Mouse (Mus musculus) ES-Bruce4 (cell line): Measurements from ENCODE around the gene Cyp2a12. TPM values are rescaled to one million over a fixed set of nuclear protein-coding genes. Genes with fewer than 3 reads are reported as not detected.

Experiments used
- H3K27ac ChIP-seq: 2 replicates; pipeline ENCODE4 v1.5.1; 2012; ENCODE audit warnings: low read length, inconsistent platforms; ENCODE audit not compliant: insufficient read depth
- H3K27me3 ChIP-seq: 2 replicates; pipeline ENCODE4 v1.6.1; 2012; ENCODE audit warnings: mild to moderate bottlenecking, low read length, inconsistent platforms; ENCODE audit not compliant: control insufficient read depth, poor library complexity, insufficient read depth, severe bottlenecking
- H3K36me3 ChIP-seq: 2 replicates; pipeline ENCODE4 v1.6.1; 2012; ENCODE audit warnings: inconsistent platforms, mild to moderate bottlenecking, low read length, moderate library complexity; ENCODE audit not compliant: control insufficient read depth, poor library complexity, insufficient read depth, severe bottlenecking
- H3K4me1 ChIP-seq: one replicate; pipeline ENCODE4 v1.8.1; 2011; ENCODE audit warnings: low read length; ENCODE audit not compliant: control insufficient read depth, insufficient read depth
- H3K4me3 ChIP-seq: 2 replicates; pipeline ENCODE4 v1.5.1; 2011; ENCODE audit warnings: low read depth, mild to moderate bottlenecking, low read length
- H3K9ac ChIP-seq: 2 replicates; pipeline ENCODE4 v1.6.1; 2012; ENCODE audit warnings: low read depth, mild to moderate bottlenecking, inconsistent platforms; ENCODE audit not compliant: poor library complexity, severe bottlenecking
- H3K9me3 ChIP-seq: replicated peaks from 2 replicates; pipeline ENCODE4 v1.6.1; 2012; ENCODE audit warnings: mild to moderate bottlenecking, low read length, inconsistent platforms; ENCODE audit not compliant: control insufficient read depth, poor library complexity, insufficient read depth, severe bottlenecking
- CTCF ChIP-seq: IDR thresholded peaks from one replicate; pipeline ENCODE4 v1.8.1; 2011; ENCODE audit warnings: low read depth, low read length
- EP300 ChIP-seq: IDR thresholded peaks from 2 replicates; pipeline ENCODE4 v1.6.1; 2011; ENCODE audit warnings: low read depth, low read length; ENCODE audit not compliant: insufficient read depth
- POLR2A ChIP-seq: IDR thresholded peaks from one replicate; pipeline ENCODE4 v1.8.1; 2011; ENCODE audit warnings: low read length; ENCODE audit not compliant: insufficient read depth
- polyA plus RNA-seq: library from polyadenylated mRNA; stranded (reverse); fragments of >200 nt; gene quantifications from 2 replicates; pipeline ENCODE4 v1.2.4, GENCODE M21; 2011; ENCODE audit warnings: low read depth; ENCODE audit not compliant: missing spikeins, insufficient read depth, insufficient read length

Cyp2a12 gene
- polyA plus RNA-seq, 1 experiment = not detected

GRCm38 (mm10) chr7:27078641-27079040 lies 49.8 kb downstream of the Cyp2a12 start:
- no peaks in the 10 kb centered on the region for H3K36me3 ChIP-seq
- no peak overlapping the region for H3K9ac ChIP-seq
- no peaks in the 10 kb centered on the region for H3K4me1 ChIP-seq
- no peak overlapping the region for H3K4me3 ChIP-seq
- no peaks in the 10 kb centered on the region for H3K27me3 ChIP-seq
- TF ChIP-seq CTCF (no peak), EP300 (no peak), POLR2A (no peak)
- H3K9me3 ChIP-seq = peaks cover 8% of the 10 kb centered on the region
- H3K27ac ChIP-seq = no peak overlapping the region

GRCm38 (mm10) chr7:27081625-27082024 lies 52.7 kb downstream of the Cyp2a12 start:
- H3K4me3 ChIP-seq = no peak overlapping the region
- peaks cover 8% of the 10 kb centered on the region for H3K9me3 ChIP-seq
- no peak overlapping the region for H3K9ac ChIP-seq
- H3K4me1 ChIP-seq = no peaks in the 10 kb centered on the region
- no peak overlapping the region for H3K27ac ChIP-seq
- no peaks in the 10 kb centered on the region for H3K27me3 ChIP-seq
- TF ChIP-seq EP300 = no peak
- TF ChIP-seq CTCF = no peak
- no peak for TF ChIP-seq POLR2A
- H3K36me3 ChIP-seq = no peaks in the 10 kb centered on the region

Other genes starting within 250 kb of the Cyp2a12 start
- not detected in 2 replicates for gene Cyp2g1, start 220.2 kb upstream of the Cyp2a12 start, polyA plus RNA-seq
- not detected in 2 replicates for gene Cyp2a5, start 193.8 kb upstream of the Cyp2a12 start, polyA plus RNA-seq
- not detected in 2 replicates for gene Cyp2a22, start 89.7 kb upstream of the Cyp2a12 start, polyA plus RNA-seq
- not detected in 2 replicates for gene Cyp2f2, start 90.8 kb downstream of the Cyp2a12 start, polyA plus RNA-seq
- not detected in 2 replicates for gene Cyp2t4, start 124.6 kb downstream of the Cyp2a12 start, polyA plus RNA-seq
- gene Egln2, start 137.7 kb downstream of the Cyp2a12 start, polyA plus RNA-seq = 22.2 and 22.3 TPM in 2 replicates
- 35.8 and 39.3 TPM in 2 replicates for gene Rab4b, start 149.8 kb downstream of the Cyp2a12 start, polyA plus RNA-seq
- gene Gm21983, start 152.0 kb downstream of the Cyp2a12 start, polyA plus RNA-seq = not detected in 2 replicates
- 1.0 and 3.1 TPM in 2 replicates for gene Mia, start 152.1 kb downstream of the Cyp2a12 start, polyA plus RNA-seq
- gene BC024978, start 166.7 kb downstream of the Cyp2a12 start, polyA plus RNA-seq = 10.9 and 12.6 TPM in 2 replicates
- gene Snrpa, start 167.2 kb downstream of the Cyp2a12 start, polyA plus RNA-seq = 228 and 239 TPM in 2 replicates
- gene Itpkc, start 199.6 kb downstream of the Cyp2a12 start, polyA plus RNA-seq = 10.7 and 11.3 TPM in 2 replicates
- gene Coq8b, start 203.9 kb downstream of the Cyp2a12 start, polyA plus RNA-seq = 7.8 and 10.9 TPM in 2 replicates
- gene Numbl, start 229.4 kb downstream of the Cyp2a12 start, polyA plus RNA-seq = 32.9 and 38.5 TPM in 2 replicates